Mouse (Mus musculus) intestine, embryonic 16.5 days (tissue): ENCODE results near the gene Ap2m1. TPM values are rescaled to one million over a fixed set of nuclear protein-coding genes. Genes with fewer than 3 reads are reported as not detected.
"Not testable (repeated sequence)": the region's sequence is repeated elsewhere in the genome, so short reads cannot be mapped to it uniquely, and the experiment has no call there.

Experiments
- ATAC-seq: fragments of 200-750 bp; cut with Nextera tagmentation; 2 replicates; pipeline ENCODE4 v1.8.0; 2017; ENCODE audit warnings: moderate TSS enrichment, moderate library complexity
- H3K27ac ChIP-seq: fragments of 300-500 bp; sonication (generic); 2 replicates; pipeline ENCODE4 v1.5.1; 2014; ENCODE audit warnings: mild to moderate bottlenecking, low read length
- H3K27me3 ChIP-seq: fragments of 300-500 bp; sonication (generic); replicated peaks from 2 replicates; pipeline ENCODE4 v1.6.1; 2014; ENCODE audit warnings: low read length, control low read depth, mixed read lengths; ENCODE audit not compliant: control insufficient read depth, insufficient read depth
- H3K36me3 ChIP-seq: fragments of 300-500 bp; sonication (generic); 2 replicates; pipeline ENCODE4 v1.6.1; 2014; ENCODE audit warnings: low read length, control low read depth; ENCODE audit not compliant: control insufficient read depth, insufficient read depth
- H3K4me1 ChIP-seq: fragments of 300-500 bp; sonication (generic); 2 replicates; pipeline ENCODE4 v1.6.1; 2014; ENCODE audit warnings: low read length, control low read depth, mixed read lengths; ENCODE audit not compliant: control insufficient read depth, insufficient read depth
- H3K4me2 ChIP-seq: fragments of 300-500 bp; sonication (generic); 2 replicates; pipeline ENCODE4 v1.6.1; 2014; ENCODE audit warnings: low read depth, low read length, control low read depth
- H3K4me3 ChIP-seq: fragments of 300-500 bp; sonication (generic); 2 replicates; pipeline ENCODE4 v1.5.1; 2014; ENCODE audit warnings: mild to moderate bottlenecking, low read length
- H3K9ac ChIP-seq: fragments of 300-500 bp; sonication (generic); 2 replicates; pipeline ENCODE4 v1.6.1; 2014; ENCODE audit warnings: low read depth, low read length
- H3K9me3 ChIP-seq: fragments of 300-500 bp; sonication (generic); 2 replicates; pipeline ENCODE4 v1.6.1; 2016; ENCODE audit warnings: low read length, control low read depth; ENCODE audit not compliant: control insufficient read depth
- WGBS: fragments of 180-500 bp; shearing (Covaris S2); extraction: QIAGEN DNeasy Blood & Tissue Kit; methylation state at CpG from one replicate; pipeline ENCODE4 v1.1.7; 2014; 5-methylcytosine and 5-hydroxymethylcytosine counted together
- polyA plus RNA-seq: library from polyadenylated mRNA; unstranded; fragments of >200 nt; fragmentation: Nextera tagmentation; extraction: Ambion mirVana; gene quantifications from 2 replicates; pipeline ENCODE4 v1.2.1, GENCODE M21; 2015

The Ap2m1 gene
- 679 and 681 TPM in 2 replicates for polyA plus RNA-seq

GRCm38 (mm10) chr16:20535296-20536080 lies at the start of gene Ap2m1:
TSS of gene Ap2m1 (plus strand) at chr16:20535478.
- H3K4me2 ChIP-seq: peak within 1 kb of the TSS; percentile 69
- peaks cover 17% of the 10 kb centered on the region for H3K4me1 ChIP-seq
- peak within 1 kb of the TSS; percentile 92 for H3K27ac ChIP-seq
- peak within 1 kb of the TSS; percentile 84 for H3K4me3 ChIP-seq
- H3K9me3 ChIP-seq: no peaks in the 10 kb centered on the region
- ATAC-seq: peak; percentile 97
- peak within 1 kb of the TSS; percentile 92 for H3K9ac ChIP-seq
- no peaks in the 10 kb centered on the region for H3K27me3 ChIP-seq
- H3K36me3 ChIP-seq: peaks cover 22% of the 10 kb centered on the region
- WGBS: under 1% methylated on average over 52 of the region's 52 CpGs

GRCm38 (mm10) chr16:20486048-20486447 lies 49.2 kb upstream of the Ap2m1 start:
- Histone ChIP-seq H3K9ac (no peak overlapping the region), H3K36me3 (no peaks in the 10 kb centered on the region), H3K9me3 (no peaks in the 10 kb centered on the region), H3K4me3 (no peak overlapping the region), H3K4me2 (no peak overlapping the region), H3K27ac (no peak overlapping the region), H3K4me1 (no peaks in the 10 kb centered on the region), H3K27me3 (no peaks in the 10 kb centered on the region)
- 72% methylated on average over 3 of the region's 3 CpGs for WGBS
- no peak for ATAC-seq

GRCm38 (mm10) chr16:20488151-20488550 lies 47.1 kb upstream of the Ap2m1 start:
- 79% methylated on average over 1 of the region's 1 CpGs for WGBS
- no peak for ATAC-seq
- H3K27ac ChIP-seq: no peak overlapping the region
- H3K4me1 ChIP-seq: no peaks in the 10 kb centered on the region
- no peaks in the 10 kb centered on the region for H3K9me3 ChIP-seq
- no peak overlapping the region for H3K4me3 ChIP-seq
- H3K9ac ChIP-seq: no peak overlapping the region
- no peaks in the 10 kb centered on the region for H3K36me3 ChIP-seq
- H3K4me2 ChIP-seq: no peak overlapping the region
- no peaks in the 10 kb centered on the region for H3K27me3 ChIP-seq

DNA sequence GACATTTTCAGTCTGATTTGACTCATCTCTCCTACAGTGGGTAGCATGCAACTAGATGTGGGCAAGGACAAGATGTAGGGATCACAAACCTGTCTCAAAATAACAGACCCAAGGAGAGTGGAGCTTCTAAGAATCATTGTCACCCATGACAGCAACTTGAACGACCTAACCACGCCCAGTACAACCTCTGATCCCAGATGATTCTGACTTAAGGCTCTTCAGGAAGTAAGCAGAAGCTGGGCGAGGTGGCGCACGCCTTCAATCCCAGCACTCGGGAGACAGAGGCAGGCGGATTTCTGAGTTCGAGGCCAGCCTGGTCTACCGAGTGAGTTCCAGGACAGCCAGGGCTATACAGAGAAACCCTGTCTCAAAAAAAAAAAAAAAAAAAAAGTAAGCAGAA lies 46.5 kb upstream of the Ap2m1 start:
- H3K36me3 ChIP-seq, H3K9me3 ChIP-seq, H3K27ac ChIP-seq, H3K9ac ChIP-seq, H3K4me1 ChIP-seq, H3K4me2 ChIP-seq, H3K4me3 ChIP-seq, H3K27me3 ChIP-seq, ATAC-seq: not testable (repeated sequence)
- WGBS: 82% methylated on average over 9 of the region's 9 CpGs

- no peak for ATAC-seq
- Histone ChIP-seq H3K9ac (no peak overlapping the region), H3K27ac (no peak overlapping the region), H3K27me3 (no peaks in the 10 kb centered on the region), H3K9me3 (no peaks in the 10 kb centered on the region), H3K36me3 (no peaks in the 10 kb centered on the region), H3K4me2 (no peak overlapping the region), H3K4me3 (no peak overlapping the region), H3K4me1 (no peaks in the 10 kb centered on the region)
- 78% methylated on average over 2 of the region's 2 CpGs for WGBS
Measured at GRCm38 (mm10) chr16:20489233-20489632, 46.0 kb upstream of the Ap2m1 start.

DNA sequence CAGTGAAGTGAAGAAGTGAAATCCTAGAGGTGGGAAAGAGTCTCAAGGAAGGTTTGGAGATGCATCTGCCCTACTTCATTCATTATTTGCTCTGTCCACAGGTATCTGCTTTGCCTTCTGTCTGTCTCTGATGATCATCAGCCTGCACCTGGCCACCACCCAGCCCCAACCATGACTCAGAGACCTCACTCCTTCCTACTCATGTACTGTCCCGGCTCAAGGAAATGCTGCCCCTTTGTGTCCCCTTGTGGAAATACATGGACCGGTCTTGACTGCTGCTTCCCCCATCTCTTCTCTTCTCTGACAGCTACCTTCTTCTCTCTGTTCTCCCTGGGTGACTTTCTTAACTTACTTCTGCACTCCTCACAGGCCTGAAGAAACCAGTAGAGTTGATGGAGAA lies 44.7 kb upstream of the Ap2m1 start:
- ATAC-seq: peak; percentile 53; the same call in 1 of the 2 replicates
- WGBS: 44% methylated on average over 2 of the region's 2 CpGs
- H3K4me1 ChIP-seq: no peaks in the 10 kb centered on the region

GRCm38 (mm10) chr16:20491301-20491700 lies 44.0 kb upstream of the Ap2m1 start:
- H3K27ac ChIP-seq: no peak overlapping the region
- no peak overlapping the region for H3K4me3 ChIP-seq
- H3K27me3 ChIP-seq: no peaks in the 10 kb centered on the region
- H3K36me3 ChIP-seq: no peaks in the 10 kb centered on the region
- no peaks in the 10 kb centered on the region for H3K9me3 ChIP-seq
- 73% methylated on average over 2 of the region's 2 CpGs for WGBS
- no peak overlapping the region for H3K4me2 ChIP-seq
- H3K4me1 ChIP-seq: no peaks in the 10 kb centered on the region
- no peak overlapping the region for H3K9ac ChIP-seq
- ATAC-seq: no peak

More for the DNA sequence above, 44.7 kb upstream of the Ap2m1 start:
- H3K4me3 ChIP-seq: no peak overlapping the region
- H3K27ac ChIP-seq: no peak overlapping the region
- no peaks in the 10 kb centered on the region for H3K9me3 ChIP-seq
- H3K27me3 ChIP-seq: no peaks in the 10 kb centered on the region
- no peak overlapping the region for H3K4me2 ChIP-seq
- no peaks in the 10 kb centered on the region for H3K36me3 ChIP-seq
- H3K9ac ChIP-seq: no peak overlapping the region

DNA sequence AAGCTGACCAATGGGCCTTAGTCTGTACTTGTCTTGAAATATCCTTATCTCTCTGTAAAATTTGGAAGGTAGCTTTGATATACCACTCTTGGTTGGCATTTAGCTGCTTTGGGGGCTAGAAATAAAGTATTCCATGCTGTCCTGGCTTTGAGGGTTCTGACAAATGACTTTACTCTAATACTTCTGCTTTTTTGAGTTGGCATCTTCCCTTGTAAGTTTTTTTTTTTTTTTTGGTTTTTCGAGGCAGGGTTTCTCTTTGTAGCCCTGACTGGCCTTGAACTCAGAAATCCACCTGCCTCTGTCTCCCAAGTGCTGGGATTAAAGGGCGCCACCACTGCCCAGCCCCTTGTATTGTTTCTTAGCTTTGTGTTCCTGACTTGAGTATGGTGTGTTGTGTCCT lies 41.8 kb upstream of the Ap2m1 start:
- H3K9ac ChIP-seq: no peak overlapping the region
- H3K36me3 ChIP-seq: no peaks in the 10 kb centered on the region
- peaks cover 9% of the 10 kb centered on the region; the same call in 1 of the 2 replicates for H3K4me1 ChIP-seq
- no peaks in the 10 kb centered on the region for H3K27me3 ChIP-seq
- 73% methylated on average over 2 of the region's 2 CpGs for WGBS
- no peak overlapping the region for H3K27ac ChIP-seq
- ATAC-seq: no peak
- no peaks in the 10 kb centered on the region for H3K9me3 ChIP-seq
- no peak overlapping the region for H3K4me2 ChIP-seq
- H3K4me3 ChIP-seq: no peak overlapping the region

- Histone ChIP-seq H3K4me1 (peaks cover 12% of the 10 kb centered on the region; the same call in 1 of the 2 replicates), H3K27ac (peak overlapping the region; percentile 37; the same call in 1 of the 2 replicates), H3K9ac (peak overlapping the region; percentile 61; the same call in 1 of the 2 replicates), H3K4me3 (peak overlapping the region; percentile 42), H3K27me3 (no peaks in the 10 kb centered on the region), H3K4me2 (peak overlapping the region; percentile 76), H3K36me3 (peaks cover 11% of the 10 kb centered on the region), H3K9me3 (no peaks in the 10 kb centered on the region)
- 26% methylated on average over 25 of the region's 25 CpGs for WGBS
- ATAC-seq: peak; percentile 39; the same call in 1 of the 2 replicates
Measured at GRCm38 (mm10) chr16:20496671-20497600, 38.3 kb upstream of the Ap2m1 start.
